8 mouse cellular contexts compared by ENCODE assay signal in the genomic region with DNA sequence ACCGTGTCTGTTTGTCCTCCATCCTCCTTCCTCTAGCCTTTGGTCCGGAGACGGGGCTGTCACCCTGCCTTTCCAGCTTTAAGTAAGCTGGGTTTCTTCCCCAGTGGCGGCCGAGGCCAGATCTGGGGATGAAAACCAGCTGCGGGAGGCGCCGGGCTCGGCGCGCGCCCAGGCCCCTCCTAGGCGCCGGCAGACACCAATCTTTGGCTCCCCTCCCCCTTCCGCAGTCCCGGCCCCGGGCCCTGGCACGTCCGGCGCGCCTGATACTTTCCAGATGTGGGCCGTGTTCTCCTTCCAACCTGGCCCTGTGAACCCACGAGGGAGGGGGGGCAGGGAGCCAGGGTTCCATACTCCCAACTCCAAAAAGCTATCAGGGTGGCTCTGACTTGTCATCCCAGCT. TPM values are rescaled to one million over a fixed set of nuclear protein-coding genes. Genes with fewer than 3 reads are reported as not detected.
DNase-seq lines count a peak whose midpoint lies in the region; ATAC-seq and TF ChIP-seq lines count a peak whose summit lies in the region.

No protein-coding gene starts in this region.

- H3K9me3 ChIP-seq in MEL (replicated peaks; ENCODE audit: insufficient read depth, low read length): no peaks in the 10 kb centered on the region
- 0 out of 2 replicates have a peak, but pooled peaks cover under 1% of the 10 kb centered on the region for H3K9me3 ChIP-seq in intestine, postnatal 0 days (ENCODE audit: control insufficient read depth)
- peaks cover 5% of the 10 kb centered on the region for H3K9me3 ChIP-seq in lung, embryonic 14.5 days (ENCODE audit: low read depth, low read length)
- peaks cover 5% of the 10 kb centered on the region for H3K9me3 ChIP-seq in stomach, embryonic 16.5 days (replicated peaks; ENCODE audit: control insufficient read depth, low read length)

- intact Hi-C loops in heart, adult 2 months (cut with DNase I): loop anchor here (1.0 to 5.0 kb wide), 2 partner anchors 68 to 144 kb away; no protein-coding TSS in a partner anchor

- whole genome bisulfite sequencing in heart, adult 2 months: 2% methylated on average over 23 of the region's 23 CpGs
- 4% methylated on average over 23 of the region's 23 CpGs for WGBS in intestine, postnatal 0 days
- 4% methylated on average over 23 of the region's 23 CpGs for WGBS in lung, embryonic 14.5 days
- under 1% methylated on average over 23 of the region's 23 CpGs for WGBS in stomach, embryonic 16.5 days

- no peaks in the 10 kb centered on the region for H3K36me3 ChIP-seq in MEL (ENCODE audit: control insufficient read depth in 1 of 2, insufficient read depth in 2 of 2, low read length in 2 of 2)
- no peaks in the 10 kb centered on the region for H3K36me3 ChIP-seq in heart, adult 2 months (ENCODE audit: control insufficient read depth, insufficient read depth, low read length)
- H3K36me3 ChIP-seq in intestine, postnatal 0 days (ENCODE audit: control insufficient read depth, insufficient read depth): peaks cover 5% of the 10 kb centered on the region; the same call in 1 of the 2 replicates
- H3K36me3 ChIP-seq in lung, embryonic 14.5 days (ENCODE audit: insufficient read depth): peaks cover 22% of the 10 kb centered on the region
- H3K36me3 ChIP-seq in stomach, embryonic 16.5 days (ENCODE audit: control insufficient read depth, insufficient read depth, low read length): peaks cover 6% of the 10 kb centered on the region

- TF ChIP-seq POLR2A in MEL (IDR thresholded peaks at IDR 0.05; ENCODE audit: control insufficient read depth in 1 of 2, insufficient read depth in 1 of 2, low read depth in 1 of 2, low read length in 2 of 2, poor library complexity in 1 of 2): no peak
- TF ChIP-seq POLR2A in heart, adult 2 months (IDR thresholded peaks at IDR 0.05; ENCODE audit: insufficient read depth, low read depth, low read length): peak; percentile 43

- H3K27me3 ChIP-seq in MEL (ENCODE audit: control insufficient read depth in 1 of 2, insufficient read depth in 2 of 2, low read length in 2 of 2): no peaks in the 10 kb centered on the region
- no peaks in the 10 kb centered on the region for H3K27me3 ChIP-seq in heart, adult 2 months (ENCODE audit: control insufficient read depth, insufficient read depth, low read length)
- H3K27me3 ChIP-seq in intestine, postnatal 0 days (replicated peaks; ENCODE audit: control insufficient read depth, insufficient read depth, low read length): peaks cover 51% of the 10 kb centered on the region
- H3K27me3 ChIP-seq in lung, embryonic 14.5 days (ENCODE audit: insufficient read depth, low read length): peaks cover 20% of the 10 kb centered on the region
- peaks cover 11% of the 10 kb centered on the region; the same call in 1 of the 2 replicates for H3K27me3 ChIP-seq in stomach, embryonic 16.5 days (ENCODE audit: control insufficient read depth, insufficient read depth, low read length)

- no peak overlapping the region for H3K9ac ChIP-seq in MEL (ENCODE audit: control insufficient read depth, low read depth, low read length, poor library complexity, severe bottlenecking)
- no peak overlapping the region for H3K9ac ChIP-seq in heart, adult 2 months (ENCODE audit: low read depth, low read length)
- H3K9ac ChIP-seq in intestine, postnatal 0 days (ENCODE audit: low read depth, low read length): no peak overlapping the region
- H3K9ac ChIP-seq in lung, embryonic 14.5 days: peak overlapping the region; percentile 20; the same call in 1 of the 2 replicates
- H3K9ac ChIP-seq in stomach, embryonic 16.5 days (ENCODE audit: low read length): peak overlapping the region; percentile 37; the same call in 1 of the 2 replicates

- TF ChIP-seq CTCF in MEL (IDR thresholded peaks at IDR 0.05 in 2 of 3, conservative IDR thresholded peaks at IDR 0.05 in 1 of 3; ENCODE audit: control insufficient read depth in 1 of 3, insufficient read depth in 1 of 3, low read depth in 2 of 3, low read length in 3 of 3, poor library complexity in 1 of 3, severe bottlenecking in 1 of 3): no peak
- no peak for TF ChIP-seq CTCF in heart, adult 2 months (IDR thresholded peaks at IDR 0.05)
- TF ChIP-seq CTCF in intestine, postnatal 0 days (IDR thresholded peaks at IDR 0.05; ENCODE audit: low read depth): no peak
- no peak for TF ChIP-seq CTCF in lung, embryonic 14.5 days (IDR thresholded peaks at IDR 0.05; ENCODE audit: low read depth)

- no peak for TF ChIP-seq EP300 in MEL (IDR thresholded peaks at IDR 0.05; ENCODE audit: low read depth in 1 of 2, low read length in 2 of 2)
- 0 out of 2 replicates have a peak, but pooled peaks have one; percentile 28 for TF ChIP-seq EP300 in heart, adult 2 months (IDR thresholded peaks at IDR 0.05; ENCODE audit: insufficient read depth, low read depth, low read length)

- TF ChIP-seq RAD21 in MEL (IDR thresholded peaks at IDR 0.05; ENCODE audit: low read depth, low read length): no peak

- H3K27ac ChIP-seq in MEL (ENCODE audit: control insufficient read depth, low read depth, low read length): no peak overlapping the region
- peak overlapping the region; percentile 58 for H3K27ac ChIP-seq in heart, adult 2 months
- peak overlapping the region; percentile 58; the same call in 1 of the 2 replicates for H3K27ac ChIP-seq in intestine, postnatal 0 days (ENCODE audit: low read depth, low read length)
- peak overlapping the region; percentile 97 for H3K27ac ChIP-seq in lung, embryonic 14.5 days (ENCODE audit: low read depth)
- H3K27ac ChIP-seq in stomach, embryonic 16.5 days (ENCODE audit: low read length): peak overlapping the region; percentile 97

- peak overlapping the region; percentile 43 to 66 for H3K4me3 ChIP-seq in MEL (ENCODE audit: control insufficient read depth in 1 of 2, insufficient read depth in 1 of 2, low read depth in 2 of 2, low read length in 2 of 2)
- no peak overlapping the region for H3K4me3 ChIP-seq in heart, adult 2 months
- H3K4me3 ChIP-seq in intestine, postnatal 0 days (ENCODE audit: low read depth, low read length): no peak overlapping the region; the same call in 1 of the 2 replicates
- peak overlapping the region; percentile 37; the same call in 1 of the 2 replicates for H3K4me3 ChIP-seq in lung, embryonic 14.5 days (ENCODE audit: low read depth, low read length)
- peak overlapping the region; percentile 40 for H3K4me3 ChIP-seq in stomach, embryonic 16.5 days (replicated peaks; ENCODE audit: low read length)

- H3K79me2 ChIP-seq in MEL (ENCODE audit: control insufficient read depth, insufficient read depth, low read length, poor library complexity): no peaks in the 10 kb centered on the region
- H3K79me2 ChIP-seq in heart, adult 2 months (replicated peaks; ENCODE audit: control insufficient read depth, insufficient read depth, low read length): no peaks in the 10 kb centered on the region

- DNase-seq in MEL (ENCODE audit: low read depth, low spot score): no peak
- peak; percentile 87 for DNase-seq in embryo, embryonic 11.5 days (ENCODE audit: low read depth, low spot score)
- peak; percentile 87 to 88 for DNase-seq in heart, adult 2 months
- peak; percentile 97 for DNase-seq in lung, embryonic 14.5 days
- no peak for DNase-seq in cerebellum, adult 8-10 months
- DNase-seq in layer of hippocampus, adult 11-12 months (ENCODE audit: low spot score): no peak

- 0 out of 2 replicates have a peak, but pooled peaks have one; percentile 23 for ATAC-seq in intestine, postnatal 0 days
- peak; percentile 87 for ATAC-seq in lung, embryonic 14.5 days (ENCODE audit: insufficient read depth)
- peak; percentile 84 for ATAC-seq in stomach, embryonic 16.5 days (ENCODE audit: insufficient read depth, low FRiP score)

- H3K4me1 ChIP-seq in MEL (ENCODE audit: control insufficient read depth in 1 of 2, insufficient read depth in 2 of 2, low read length in 2 of 2): peaks cover 0 to 10% of the 10 kb centered on the region in 2 experiments; a peak in 2 of 4 replicates
- H3K4me1 ChIP-seq in heart, adult 2 months (ENCODE audit: control insufficient read depth, insufficient read depth, low read length): no peaks in the 10 kb centered on the region; the same call in 1 of the 2 replicates
- 0 out of 2 replicates have a peak, but pooled peaks cover 5% of the 10 kb centered on the region for H3K4me1 ChIP-seq in intestine, postnatal 0 days (replicated peaks; ENCODE audit: control insufficient read depth, insufficient read depth, low read length)
- H3K4me1 ChIP-seq in lung, embryonic 14.5 days (ENCODE audit: insufficient read depth): peaks cover 8% of the 10 kb centered on the region; the same call in 1 of the 2 replicates
- H3K4me1 ChIP-seq in stomach, embryonic 16.5 days (ENCODE audit: control insufficient read depth, insufficient read depth, low read length): peaks cover 38% of the 10 kb centered on the region

- H3K4me2 ChIP-seq in intestine, postnatal 0 days (replicated peaks; ENCODE audit: low read depth): peak overlapping the region; percentile 63
- H3K4me2 ChIP-seq in lung, embryonic 14.5 days: peak overlapping the region; percentile 74
- H3K4me2 ChIP-seq in stomach, embryonic 16.5 days (ENCODE audit: low read depth, low read length): peak overlapping the region; percentile 68

RNA-seq across cellular contexts. Expression of gene Gng8, which starts 0.6 kb away (rescaled TPM):
- total RNA-seq in MEL (2012; rRNA removed): 0.39 TPM in 1 of 2 replicates, not detected in the other
- polyA plus RNA-seq in MEL (2012; ENCODE audit: insufficient read depth in 1 of 2, insufficient read length in 2 of 2, low read depth in 1 of 2, low replicate concordance in 2 of 2, missing spikeins in 1 of 2): 1 to 10 TPM in 1 of 2 experiments, not detected in 1; 2.2 TPM
- 1 to 10 TPM in 1 of 2 experiments, under 1 TPM in 1; 0.47 to 1.6 TPM for total RNA-seq in heart, adult 2 months (2021)
- 7.4 and 13.1 TPM in 2 replicates for polyA plus RNA-seq in heart, adult 2 months (2012; rRNA removed)
- 4.7 and 5.3 TPM in 2 replicates for polyA plus RNA-seq in intestine, postnatal 0 days (2015; fragmentation: Nextera tagmentation; extraction: Ambion mirVana)
- polyA plus RNA-seq in lung, embryonic 14.5 days (2014; fragmentation: Nextera tagmentation; extraction: Ambion mirVana): 10.8 and 11.1 TPM in 2 replicates
- 9.7 and 12.0 TPM in 2 replicates for polyA plus RNA-seq in stomach, embryonic 16.5 days (2015; fragmentation: Nextera tagmentation; extraction: Ambion mirVana)

RNA-seq across cellular contexts. Expression of gene Ptgir, which starts 15.3 kb away (rescaled TPM):
- total RNA-seq in MEL (2012; rRNA removed): 19.6 and 22.8 TPM in 2 replicates
- polyA plus RNA-seq in MEL (2012; ENCODE audit: insufficient read depth in 1 of 2, insufficient read length in 2 of 2, low read depth in 1 of 2, low replicate concordance in 2 of 2, missing spikeins in 1 of 2): 10 to 100 TPM in 1 of 2 experiments, not detected in 1; 23.7 TPM
- total RNA-seq in heart, adult 2 months (2021): 1 to 10 TPM; 1.9 to 2.9 TPM
- 5.2 and 7.4 TPM in 2 replicates for polyA plus RNA-seq in heart, adult 2 months (2012; rRNA removed)
- 1.7 and 1.8 TPM in 2 replicates for polyA plus RNA-seq in intestine, postnatal 0 days (2015; fragmentation: Nextera tagmentation; extraction: Ambion mirVana)
- 1.3 and 1.6 TPM in 2 replicates for polyA plus RNA-seq in lung, embryonic 14.5 days (2014; fragmentation: Nextera tagmentation; extraction: Ambion mirVana)
- polyA plus RNA-seq in stomach, embryonic 16.5 days (2015; fragmentation: Nextera tagmentation; extraction: Ambion mirVana): 3.0 and 3.2 TPM in 2 replicates

RNA-seq across cellular contexts. Expression of gene Dact3, which starts 15.8 kb away (rescaled TPM):
- 0.31 and 0.49 TPM in 2 replicates for total RNA-seq in MEL (2012; rRNA removed)
- polyA plus RNA-seq in MEL (2012; ENCODE audit: insufficient read depth in 1 of 2, insufficient read length in 2 of 2, low read depth in 1 of 2, low replicate concordance in 2 of 2, missing spikeins in 1 of 2): 1 to 10 TPM in 1 of 2 experiments, not detected in 1; 2.1 TPM
- 10 to 100 TPM in 1 of 2 experiments, 1 to 10 TPM in 1; 8.6 to 12.1 TPM for total RNA-seq in heart, adult 2 months (2021)
- polyA plus RNA-seq in heart, adult 2 months (2012; rRNA removed): 19.6 and 20.0 TPM in 2 replicates
- polyA plus RNA-seq in intestine, postnatal 0 days (2015; fragmentation: Nextera tagmentation; extraction: Ambion mirVana): 3.4 and 3.7 TPM in 2 replicates
- polyA plus RNA-seq in lung, embryonic 14.5 days (2014; fragmentation: Nextera tagmentation; extraction: Ambion mirVana): 6.6 and 7.8 TPM in 2 replicates
- 2.3 TPM in 2 replicates for polyA plus RNA-seq in stomach, embryonic 16.5 days (2015; fragmentation: Nextera tagmentation; extraction: Ambion mirVana)

RNA-seq across cellular contexts. Expression of gene Calm3, which starts 33.0 kb away (rescaled TPM):
- 450 and 482 TPM in 2 replicates for total RNA-seq in MEL (2012; rRNA removed)
- 1,000 to 10,000 TPM in 1 of 2 experiments, 100 to 1,000 TPM in 1; 515 to 1,030 TPM for polyA plus RNA-seq in MEL (2012; ENCODE audit: insufficient read depth in 1 of 2, insufficient read length in 2 of 2, low read depth in 1 of 2, low replicate concordance in 2 of 2, missing spikeins in 1 of 2)
- total RNA-seq in heart, adult 2 months (2021): 100 to 1,000 TPM; 168 to 175 TPM
- polyA plus RNA-seq in heart, adult 2 months (2012; rRNA removed): 163 and 206 TPM in 2 replicates
- polyA plus RNA-seq in intestine, postnatal 0 days (2015; fragmentation: Nextera tagmentation; extraction: Ambion mirVana): 236 and 241 TPM in 2 replicates
- polyA plus RNA-seq in lung, embryonic 14.5 days (2014; fragmentation: Nextera tagmentation; extraction: Ambion mirVana): 139 and 155 TPM in 2 replicates
- polyA plus RNA-seq in stomach, embryonic 16.5 days (2015; fragmentation: Nextera tagmentation; extraction: Ambion mirVana): 120 and 126 TPM in 2 replicates

RNA-seq across cellular contexts. Expression of gene Prkd2, which starts 48.2 kb away (rescaled TPM):
- total RNA-seq in MEL (2012; rRNA removed): 2.1 and 2.9 TPM in 2 replicates
- 1 to 10 TPM in 1 of 2 experiments, not detected in 1; 8.7 TPM for polyA plus RNA-seq in MEL (2012; ENCODE audit: insufficient read depth in 1 of 2, insufficient read length in 2 of 2, low read depth in 1 of 2, low replicate concordance in 2 of 2, missing spikeins in 1 of 2)
- total RNA-seq in heart, adult 2 months (2021): 10 to 100 TPM; 15.3 to 19.9 TPM
- polyA plus RNA-seq in heart, adult 2 months (2012; rRNA removed): 24.5 and 26.2 TPM in 2 replicates
- polyA plus RNA-seq in intestine, postnatal 0 days (2015; fragmentation: Nextera tagmentation; extraction: Ambion mirVana): 9.2 and 11.2 TPM in 2 replicates
- 19.6 and 20.2 TPM in 2 replicates for polyA plus RNA-seq in lung, embryonic 14.5 days (2014; fragmentation: Nextera tagmentation; extraction: Ambion mirVana)
- 11.1 and 11.8 TPM in 2 replicates for polyA plus RNA-seq in stomach, embryonic 16.5 days (2015; fragmentation: Nextera tagmentation; extraction: Ambion mirVana)

Comparison
In these comparisons a context has a peak if more than half of its experiments do, and no peak if none do; other contexts are left out.
1. DNase-seq: peak in embryo, embryonic 11.5 days (single experiment), heart, adult 2 months (2 of 2) and lung, embryonic 14.5 days (single experiment); none in MEL (single experiment), cerebellum, adult 8-10 months (single experiment) and layer of hippocampus, adult 11-12 months (single experiment).
2. H3K4me3 ChIP-seq: peak in MEL (2 of 2), lung, embryonic 14.5 days (single experiment) and stomach, embryonic 16.5 days (single experiment); none in heart, adult 2 months (single experiment) and intestine, postnatal 0 days (single experiment).
3. H3K9ac ChIP-seq: peak in lung, embryonic 14.5 days (single experiment) and stomach, embryonic 16.5 days (single experiment); none in MEL (single experiment), heart, adult 2 months (single experiment) and intestine, postnatal 0 days (single experiment).
4. ATAC-seq: peak in every context shown above with its lines; median percentile 87 in lung, embryonic 14.5 days; 84 in stomach, embryonic 16.5 days; 23 in intestine, postnatal 0 days.
5. Peak in every context shown above with its lines, with median percentiles within 50 percentile points of each other: H3K4me2 ChIP-seq.